Mouse (Mus musculus) liver, postnatal 0 days (tissue): Measurements from ENCODE around the gene Haus3.

ENCODE experiments used
- CTCF ChIP-seq: sonication (generic); IDR thresholded peaks from 2 replicates; pipeline ENCODE4 v1.5.1; 2016; ENCODE audit warnings: antibody characterized with exemption, low read depth
- EP300 ChIP-seq: IDR thresholded peaks from 2 replicates; pipeline ENCODE4 v1.6.1; 2016; ENCODE audit warnings: antibody characterized with exemption, low read depth, mild to moderate bottlenecking

- no peak for TF ChIP-seq CTCF
- TF ChIP-seq EP300, result no peak
Observed at GRCm38 (mm10) chr5:34216025-34216424, 46.7 kb upstream of the Haus3 start.
